Mouse (Mus musculus): ENCODE data around the gene Rbfox1.

DNA sequence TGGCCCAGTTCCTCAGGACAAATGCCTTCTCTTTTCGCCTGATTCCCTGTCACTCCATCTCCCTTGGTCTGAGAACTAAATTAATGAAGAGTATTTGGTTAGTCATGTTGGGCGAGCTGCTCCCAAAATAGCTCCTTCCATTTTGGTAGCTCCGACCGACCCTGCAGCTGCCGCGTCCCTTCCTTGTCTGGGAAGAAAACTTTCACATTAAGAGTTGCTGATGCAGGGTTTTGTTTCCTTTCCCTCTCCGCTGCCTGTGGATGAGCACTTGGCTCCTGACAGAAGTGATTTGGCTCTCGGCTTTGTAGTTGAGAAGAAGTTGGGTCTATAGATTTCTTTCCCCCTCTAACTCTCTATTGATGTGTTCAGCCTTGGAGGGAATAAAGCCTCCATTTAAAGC, 1184.4 kb downstream of the Rbfox1 start:
- TF ChIP-seq CTCF (IDR thresholded peaks at IDR 0.05; ENCODE audit: low read depth, low read length) (no peak), POLR2A (IDR thresholded peaks at IDR 0.05; ENCODE audit: extremely low read depth, insufficient read depth, low read length) (no peak)
